Mouse (Mus musculus) intestine, embryonic 15.5 days (tissue): ENCODE results near the gene Dlgap3. TPM values are rescaled to one million over a fixed set of nuclear protein-coding genes. Genes with fewer than 3 reads are reported as not detected.

Experiments
- ATAC-seq: fragments of 200-750 bp; cut with Nextera tagmentation; 2 replicates; pipeline ENCODE4 v1.8.0; 2017; ENCODE audit warnings: moderate TSS enrichment, moderate library complexity
- H3K27ac ChIP-seq: fragments of 300-500 bp; sonication (generic); 2 replicates; pipeline ENCODE4 v1.5.1; 2015; ENCODE audit warnings: mild to moderate bottlenecking, inconsistent platforms
- H3K27me3 ChIP-seq: fragments of 300-500 bp; sonication (generic); replicated peaks from 2 replicates; pipeline ENCODE4 v1.6.1; 2015; ENCODE audit warnings: inconsistent platforms
- H3K36me3 ChIP-seq: fragments of 300-500 bp; sonication (generic); 2 replicates; pipeline ENCODE4 v1.6.1; 2015; ENCODE audit warnings: inconsistent platforms
- H3K4me1 ChIP-seq: fragments of 300-500 bp; sonication (generic); replicated peaks from 2 replicates; pipeline ENCODE4 v1.6.1; 2015; ENCODE audit warnings: inconsistent platforms
- H3K4me2 ChIP-seq: fragments of 300-500 bp; sonication (generic); replicated peaks from 2 replicates; pipeline ENCODE4 v1.6.1; 2015; ENCODE audit warnings: mild to moderate bottlenecking, inconsistent platforms
- H3K4me3 ChIP-seq: fragments of 300-500 bp; sonication (generic); replicated peaks from 2 replicates; pipeline ENCODE4 v1.5.1; 2015; ENCODE audit warnings: inconsistent platforms
- H3K9ac ChIP-seq: fragments of 300-500 bp; sonication (generic); 2 replicates; pipeline ENCODE4 v1.6.1; 2015; ENCODE audit warnings: inconsistent platforms
- H3K9me3 ChIP-seq: fragments of 300-500 bp; sonication (generic); 2 replicates; pipeline ENCODE4 v1.6.1; 2016; ENCODE audit warnings: inconsistent platforms
- WGBS: fragments of 180-500 bp; shearing (Covaris S2); methylation state at CpG from one replicate; pipeline ENCODE4 v1.1.7; 2015; 5-methylcytosine and 5-hydroxymethylcytosine counted together
- polyA plus RNA-seq: library from polyadenylated mRNA; unstranded; fragments of >200 nt; fragmentation: Nextera tagmentation; extraction: Ambion mirVana; gene quantifications from 2 replicates; pipeline ENCODE4 v1.2.1, GENCODE M21; 2015

The Dlgap3 gene
- polyA plus RNA-seq, 1 experiment from 2014 or later: 1.2 TPM

DNA sequence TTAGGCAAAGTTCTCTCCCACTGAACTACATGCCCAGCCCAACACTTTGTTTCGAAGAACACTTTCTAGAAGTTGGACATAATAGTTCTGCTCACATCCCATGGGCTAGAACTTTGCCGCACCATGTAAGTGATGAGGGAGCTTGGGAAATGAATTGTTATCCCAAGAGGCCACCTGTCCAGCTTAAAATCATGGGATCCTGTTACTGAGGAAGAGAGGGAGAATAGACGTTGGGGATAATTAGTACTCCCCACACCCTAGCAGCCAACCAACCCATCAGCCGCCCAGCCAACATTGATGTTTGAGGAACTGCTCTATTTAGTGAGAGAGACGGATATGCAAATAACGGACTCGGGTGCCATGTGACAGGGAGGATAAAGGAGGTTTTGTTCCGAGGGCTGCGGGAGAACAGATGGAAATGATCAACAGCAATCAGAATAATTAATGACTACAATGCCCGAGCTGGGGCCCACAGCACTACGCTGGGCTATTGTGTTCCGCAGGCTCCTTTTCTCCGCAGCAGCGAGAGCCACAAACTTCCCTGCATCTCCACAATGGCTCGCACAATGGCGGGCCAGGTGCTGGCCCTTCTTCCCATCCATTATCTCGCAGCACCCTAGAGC, 58.2 kb downstream of the Dlgap3 start:
- Histone ChIP-seq H3K9me3 (no peaks in the 10 kb centered on the region), H3K27ac (no peak overlapping the region), H3K4me2 (no peak overlapping the region), H3K27me3 (peaks cover 35% of the 10 kb centered on the region), H3K4me1 (no peaks in the 10 kb centered on the region), H3K4me3 (no peak overlapping the region), H3K9ac (no peak overlapping the region), H3K36me3 (no peaks in the 10 kb centered on the region)
- no peak for ATAC-seq
- 25% methylated on average over 17 of the region's 17 CpGs for WGBS

GRCm38 (mm10) chr4:127232028-127232427, 63.0 kb downstream of the Dlgap3 start:
- no peak overlapping the region for H3K4me2 ChIP-seq
- 47% methylated on average over 6 of the region's 6 CpGs for WGBS
- H3K4me1 ChIP-seq: peaks cover 8% of the 10 kb centered on the region
- ATAC-seq: no peak
- no peak overlapping the region for H3K4me3 ChIP-seq
- peaks cover 26% of the 10 kb centered on the region for H3K27me3 ChIP-seq
- no peak overlapping the region for H3K27ac ChIP-seq
- H3K36me3 ChIP-seq: no peaks in the 10 kb centered on the region
- no peak overlapping the region for H3K9ac ChIP-seq
- no peaks in the 10 kb centered on the region for H3K9me3 ChIP-seq

GRCm38 (mm10) chr4:127232551-127232950, 63.5 kb downstream of the Dlgap3 start:
- H3K27me3 ChIP-seq: peaks cover 25% of the 10 kb centered on the region
- H3K9ac ChIP-seq: no peak overlapping the region
- WGBS: 64% methylated on average over 5 of the region's 5 CpGs
- H3K4me3 ChIP-seq: no peak overlapping the region
- H3K9me3 ChIP-seq: no peaks in the 10 kb centered on the region
- no peak overlapping the region for H3K4me2 ChIP-seq
- H3K27ac ChIP-seq: no peak overlapping the region
- H3K4me1 ChIP-seq: peaks cover 8% of the 10 kb centered on the region
- no peaks in the 10 kb centered on the region for H3K36me3 ChIP-seq
- ATAC-seq: no peak

DNA sequence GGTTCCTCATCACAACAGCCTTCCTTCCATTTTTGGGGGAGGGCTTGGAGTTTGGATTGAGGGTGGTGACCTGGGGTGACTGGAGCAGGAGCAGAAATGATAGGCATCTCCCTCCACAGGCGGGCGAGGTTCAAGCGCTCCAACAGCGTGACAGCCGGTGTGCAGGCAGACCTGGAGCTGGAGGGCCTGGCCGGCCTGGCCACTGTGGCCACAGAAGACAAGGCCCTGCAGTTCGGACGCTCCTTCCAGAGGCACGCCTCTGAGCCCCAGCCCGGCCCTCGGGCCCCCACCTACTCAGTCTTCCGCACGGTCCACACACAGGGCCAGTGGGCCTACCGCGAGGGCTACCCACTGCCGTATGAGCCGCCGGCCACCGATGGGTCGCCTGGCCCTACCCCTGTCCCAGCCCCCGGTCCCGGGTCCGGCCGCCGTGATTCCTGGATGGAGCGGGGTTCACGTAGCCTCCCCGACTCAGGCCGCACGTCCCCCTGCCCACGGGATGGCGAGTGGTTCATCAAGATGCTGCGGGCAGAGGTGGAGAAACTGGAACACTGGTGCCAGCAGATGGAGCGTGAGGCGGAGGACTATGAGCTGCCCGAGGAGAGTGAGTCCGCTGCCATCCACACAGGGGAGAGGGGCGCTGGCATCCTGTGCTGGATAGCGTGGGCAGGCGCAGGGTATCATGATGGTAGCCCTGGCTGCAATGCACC, 64.6 kb downstream of the Dlgap3 start:
- no peak for ATAC-seq
- Histone ChIP-seq H3K9me3 (no peaks in the 10 kb centered on the region), H3K4me2 (no peak overlapping the region), H3K27me3 (peaks cover 24% of the 10 kb centered on the region), H3K4me3 (no peak overlapping the region), H3K4me1 (peaks cover 8% of the 10 kb centered on the region), H3K9ac (no peak overlapping the region), H3K27ac (no peak overlapping the region), H3K36me3 (no peaks in the 10 kb centered on the region)
- WGBS: 86% methylated on average over 38 of the region's 40 CpGs

- Histone ChIP-seq H3K27ac (no peak overlapping the region), H3K4me2 (peak overlapping the region; percentile 100), H3K4me3 (peak overlapping the region; percentile 55), H3K9ac (peak overlapping the region; percentile 53), H3K36me3 (no peaks in the 10 kb centered on the region), H3K27me3 (peaks cover 24% of the 10 kb centered on the region), H3K9me3 (no peaks in the 10 kb centered on the region), H3K4me1 (peaks cover 8% of the 10 kb centered on the region)
- ATAC-seq: peak; percentile 89
- under 1% methylated on average over 62 of the region's 67 CpGs for WGBS
Measured at GRCm38 (mm10) chr4:127235742-127236487, 66.9 kb downstream of the Dlgap3 start.

DNA sequence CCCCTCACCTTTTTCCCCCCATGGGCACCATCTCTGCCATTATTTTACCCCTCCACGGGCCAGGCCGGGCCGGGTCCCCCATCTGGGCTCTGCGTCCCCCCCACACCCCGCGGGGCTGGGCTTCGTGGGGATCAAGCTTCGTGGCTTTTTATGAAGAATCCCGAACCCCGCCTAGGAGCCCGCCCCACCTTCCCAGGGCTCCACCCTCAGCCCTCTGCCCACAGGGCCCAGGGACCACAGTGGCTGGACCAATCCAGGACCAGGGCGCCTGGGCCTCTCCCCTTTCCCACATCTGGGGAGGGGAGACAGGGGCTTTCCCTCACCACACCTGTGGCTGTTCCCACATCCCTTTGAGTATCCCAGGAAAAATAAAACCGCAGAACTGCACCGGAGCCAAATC, 67.6 kb downstream of the Dlgap3 start:
- no peaks in the 10 kb centered on the region for H3K9me3 ChIP-seq
- H3K9ac ChIP-seq: peak overlapping the region; percentile 53
- H3K27me3 ChIP-seq: peaks cover 24% of the 10 kb centered on the region
- H3K4me3 ChIP-seq: peak overlapping the region; percentile 55
- H3K27ac ChIP-seq: no peak overlapping the region
- H3K4me2 ChIP-seq: peak overlapping the region; percentile 100
- H3K36me3 ChIP-seq: no peaks in the 10 kb centered on the region
- 4% methylated on average over 14 of the region's 14 CpGs for WGBS
- peak; percentile 48 for ATAC-seq
- H3K4me1 ChIP-seq: peaks cover 8% of the 10 kb centered on the region

DNA sequence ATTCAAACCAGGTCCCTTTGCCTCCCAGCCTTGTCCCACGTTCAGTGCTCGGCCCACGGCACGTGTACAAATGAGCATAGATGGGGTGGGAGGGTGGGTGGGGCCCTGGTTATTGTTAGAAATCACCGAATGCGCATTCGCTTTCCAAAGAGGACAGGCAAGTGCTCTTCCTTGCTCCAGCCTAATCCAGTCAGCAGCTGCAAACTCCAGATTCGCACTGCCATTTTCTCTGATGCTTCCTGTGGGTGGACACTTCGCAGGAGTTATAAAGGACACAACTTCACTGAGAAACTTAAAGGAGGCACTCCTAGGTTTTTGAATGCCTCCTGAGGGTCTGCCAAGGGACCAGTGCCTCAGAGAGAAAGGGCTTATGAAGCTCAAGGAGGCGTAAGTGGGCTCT, 68.3 kb downstream of the Dlgap3 start:
- H3K4me2 ChIP-seq: peak overlapping the region; percentile 100; the same call in 1 of the 2 replicates

GRCm38 (mm10) chr4:127242696-127243095, 73.7 kb downstream of the Dlgap3 start:
- 62% methylated on average over 6 of the region's 6 CpGs for WGBS
- H3K4me3 ChIP-seq: no peak overlapping the region
- H3K4me1 ChIP-seq: peaks cover 5% of the 10 kb centered on the region; the same call in 1 of the 2 replicates
- H3K9ac ChIP-seq: no peak overlapping the region
- no peaks in the 10 kb centered on the region for H3K9me3 ChIP-seq
- no peak for ATAC-seq
- H3K27ac ChIP-seq: no peak overlapping the region
- H3K36me3 ChIP-seq: peaks cover 3% of the 10 kb centered on the region; the same call in 1 of the 2 replicates
- no peak overlapping the region for H3K4me2 ChIP-seq
- H3K27me3 ChIP-seq: peaks cover under 1% of the 10 kb centered on the region; the same call in 1 of the 2 replicates

More for the DNA sequence above, 68.3 kb downstream of the Dlgap3 start:
- Histone ChIP-seq H3K27me3 (peaks cover 24% of the 10 kb centered on the region), H3K4me1 (peaks cover 8% of the 10 kb centered on the region), H3K4me3 (no peak overlapping the region), H3K27ac (no peak overlapping the region), H3K36me3 (no peaks in the 10 kb centered on the region), H3K9ac (no peak overlapping the region), H3K9me3 (no peaks in the 10 kb centered on the region)
- ATAC-seq: no peak
- 56% methylated on average over 10 of the region's 10 CpGs for WGBS

- ATAC-seq: peak; percentile 100
- WGBS: under 1% methylated on average over 29 of the region's 29 CpGs
- Histone ChIP-seq H3K9ac (peak within 1 kb of the TSS; percentile 82), H3K36me3 (peaks cover 8% of the 10 kb centered on the region; the same call in 1 of the 2 replicates), H3K4me1 (peaks cover 5% of the 10 kb centered on the region; the same call in 1 of the 2 replicates), H3K4me3 (peak within 1 kb of the TSS; percentile 74), H3K27me3 (no peaks in the 10 kb centered on the region), H3K27ac (no peak within 1 kb of the TSS), H3K4me2 (peak within 1 kb of the TSS; percentile 74), H3K9me3 (no peaks in the 10 kb centered on the region)
Measured at GRCm38 (mm10) chr4:127243552-127243951, 74.5 kb downstream of the Dlgap3 start, which contains the start of gene Smim12. Gene Smim12 (plus strand): TSS chr4:127243784.

DNA sequence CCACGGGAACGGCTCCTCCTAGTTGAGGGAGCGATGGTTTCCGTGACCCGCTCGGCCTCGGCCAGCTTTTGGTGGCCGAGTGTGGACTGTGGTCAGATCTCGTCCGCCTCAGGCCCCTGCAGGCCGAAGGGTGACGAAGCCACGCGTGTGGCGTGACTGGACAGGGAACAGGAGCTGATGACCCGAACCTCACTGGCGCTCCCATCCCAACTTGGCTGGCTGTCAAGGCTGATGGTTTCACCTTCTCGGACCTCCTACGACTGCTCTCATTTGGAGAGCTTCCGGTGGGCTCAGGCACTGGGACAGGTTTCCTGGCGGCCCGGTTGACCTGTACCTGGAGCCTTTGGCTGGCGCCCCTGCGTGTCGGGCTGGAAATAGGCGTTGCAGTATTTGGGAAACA, 74.9 kb downstream of the Dlgap3 start:
- under 1% methylated on average over 26 of the region's 26 CpGs for WGBS
- H3K27ac ChIP-seq: no peak overlapping the region
- H3K4me1 ChIP-seq: peaks cover 5% of the 10 kb centered on the region; the same call in 1 of the 2 replicates
- no peaks in the 10 kb centered on the region for H3K27me3 ChIP-seq
- H3K4me2 ChIP-seq: peak overlapping the region; percentile 74
- peak overlapping the region; percentile 74 for H3K4me3 ChIP-seq
- peak overlapping the region; percentile 82 for H3K9ac ChIP-seq
- H3K36me3 ChIP-seq: peaks cover 8% of the 10 kb centered on the region; the same call in 1 of the 2 replicates
- peak; percentile 60 for ATAC-seq
- no peaks in the 10 kb centered on the region for H3K9me3 ChIP-seq

DNA sequence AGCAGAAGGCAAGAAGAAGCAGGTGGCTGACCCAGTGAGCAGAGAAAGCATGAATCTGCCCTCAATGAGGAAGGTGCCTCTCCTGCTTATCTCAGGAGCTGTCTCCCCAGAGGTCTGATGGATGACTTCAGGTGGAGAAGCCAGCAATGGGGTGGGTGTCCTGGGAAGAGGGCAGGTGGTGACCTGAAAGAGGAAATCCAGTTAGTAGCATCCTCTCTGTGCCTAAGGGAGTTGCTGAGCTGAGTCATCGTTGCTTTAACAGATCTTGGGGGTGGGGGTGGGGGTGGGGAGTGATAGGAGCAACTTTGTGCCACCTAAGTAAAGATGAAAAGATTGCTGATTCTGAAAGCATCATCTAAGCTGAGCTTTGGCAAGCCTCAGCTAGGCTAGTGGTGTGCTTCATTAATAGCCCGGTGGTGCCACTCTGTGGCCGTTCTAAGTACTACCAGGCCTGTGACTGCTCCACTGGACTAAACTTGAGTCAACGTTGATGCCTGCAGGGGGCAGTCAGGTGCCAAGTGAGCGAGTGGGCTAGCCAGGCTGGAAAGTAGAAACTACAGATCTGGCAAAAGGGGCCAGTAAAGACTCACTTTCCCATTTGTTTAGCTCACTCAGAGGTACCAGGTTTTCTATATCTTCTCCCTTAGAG, 80.8 kb downstream of the Dlgap3 start:
- peak; percentile 90 for ATAC-seq
- Histone ChIP-seq H3K4me1 (0 out of 2 replicates have a peak, but pooled peaks cover 3% of the 10 kb centered on the region), H3K4me2 (no peak overlapping the region), H3K4me3 (no peak overlapping the region), H3K27ac (no peak overlapping the region), H3K9ac (no peak overlapping the region), H3K36me3 (peaks cover 8% of the 10 kb centered on the region; the same call in 1 of the 2 replicates), H3K9me3 (no peaks in the 10 kb centered on the region), H3K27me3 (no peaks in the 10 kb centered on the region)
- 4% methylated on average over 5 of the region's 5 CpGs for WGBS
